Mouse (Mus musculus) liver, adult 2 months (tissue): Measurements from ENCODE around the gene Bcl9l. TPM values are rescaled to one million over a fixed set of nuclear protein-coding genes. Genes with fewer than 3 reads are reported as not detected.
A peak's percentile ranks its signal among the peaks of the same experiment; 100 is the strongest.
"Not testable (repeated sequence)": the region's sequence is repeated elsewhere in the genome, so short reads cannot be mapped to it uniquely, and the experiment has no call there.

Source experiments
- DNase-seq: peaks from one replicate; pipeline ENCODE4 v3.0.0-alpha.2; 2011; ENCODE audit warnings: low read depth, low spot score; ENCODE audit errors: extremely low read depth
- H3K27ac ChIP-seq: fragments of 200-500 bp; replicated peaks from 2 replicates; pipeline ENCODE4 v1.5.1; 2012; ENCODE audit warnings: low read depth, mild to moderate bottlenecking, control low read depth, inconsistent platforms, low read length; ENCODE audit not compliant: insufficient read depth
- H3K27me3 ChIP-seq: fragments of 200-500 bp; 2 replicates; pipeline ENCODE4 v1.6.1; 2012; ENCODE audit warnings: mild to moderate bottlenecking, moderate library complexity, low read length, inconsistent platforms; ENCODE audit not compliant: control insufficient read depth, insufficient read depth
- H3K36me3 ChIP-seq: fragments of 200-500 bp; 2 replicates; pipeline ENCODE4 v1.6.1; 2012; ENCODE audit warnings: low read length, inconsistent platforms; ENCODE audit not compliant: control insufficient read depth, insufficient read depth
- H3K4me1 ChIP-seq: fragments of 200-500 bp; 2 replicates; pipeline ENCODE4 v1.6.1; 2011; ENCODE audit warnings: low read length; ENCODE audit not compliant: control insufficient read depth, insufficient read depth
- H3K4me3 ChIP-seq: fragments of 200-500 bp; 2 replicates; pipeline ENCODE4 v1.5.1; 2011; ENCODE audit warnings: low read depth, mild to moderate bottlenecking, control low read depth, low read length, moderate library complexity; ENCODE audit not compliant: insufficient read depth
- H3K79me2 ChIP-seq: fragments of 200-500 bp; 2 replicates; pipeline ENCODE4 v1.6.1; 2012; ENCODE audit warnings: inconsistent platforms, mild to moderate bottlenecking, low read length, moderate library complexity; ENCODE audit not compliant: control insufficient read depth, insufficient read depth
- H3K9ac ChIP-seq: fragments of 200-500 bp; 2 replicates; pipeline ENCODE4 v1.6.1; 2012; ENCODE audit warnings: low read depth, mild to moderate bottlenecking, control low read depth, inconsistent platforms, low read length
- CTCF ChIP-seq: fragments of 200-500 bp; IDR thresholded peaks from 2 replicates; pipeline ENCODE4 v1.5.1; 2011; ENCODE audit warnings: low read depth, low read length, control low read depth
- POLR2A ChIP-seq: fragments of 200-500 bp; IDR thresholded peaks from 2 replicates; pipeline ENCODE4 v1.6.1; 2011; ENCODE audit warnings: low read length, control low read depth; ENCODE audit not compliant: insufficient read depth; ENCODE audit errors: extremely low read depth
- WGBS: fragments of 180-500 bp; shearing (Covaris S2); methylation state at CpG from one replicate; pipeline ENCODE4 v1.1.7; 2018; 5-methylcytosine and 5-hydroxymethylcytosine counted together
- polyA plus RNA-seq: library from polyadenylated mRNA; depleted of rRNA; stranded (reverse); fragments of >200 nt; gene quantifications from 2 replicates; pipeline ENCODE4 v1.2.3, GENCODE M21; 2012; rRNA removed
- total RNA-seq: library from RNA; depleted of rRNA; stranded (reverse); fragments of >200 nt; gene quantifications from 2 replicates; pipeline ENCODE4 v1.2.3, GENCODE M21; 2014; rRNA removed

Bcl9l gene
- total RNA-seq (5.4 and 5.9 TPM in 2 replicates), polyA plus RNA-seq (26.0 and 27.9 TPM in 2 replicates)

DNA sequence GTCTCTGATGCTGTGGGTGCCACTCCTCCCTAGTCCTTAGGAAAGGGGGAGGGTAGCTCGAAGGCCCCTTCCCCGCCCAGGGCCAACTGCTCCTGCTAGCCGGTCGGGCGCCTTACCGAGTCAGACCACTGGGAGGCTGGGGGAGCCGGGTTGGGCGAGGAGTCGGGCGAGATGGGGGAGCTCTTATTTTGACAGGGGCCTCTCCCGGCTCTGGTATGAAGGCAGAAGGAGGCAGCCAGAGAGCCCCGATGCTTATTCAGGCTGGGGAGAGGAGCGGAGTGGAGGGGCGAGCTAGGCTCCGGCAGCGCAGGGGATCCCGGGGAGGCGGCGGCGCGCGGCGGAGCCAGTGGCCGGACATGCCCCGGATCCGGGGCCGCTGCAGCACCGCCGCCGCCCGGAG is at the start of gene Bcl9l:
TSS of gene Bcl9l (plus strand) at position 274 of the 400 bp plus-strand sequence.
- H3K27me3 ChIP-seq: no peaks in the 10 kb centered on the region
- DNase-seq: peak; percentile 67
- H3K79me2 ChIP-seq: peaks cover 12% of the 10 kb centered on the region; the same call in 1 of the 2 replicates
- TF ChIP-seq POLR2A (peak; percentile 66), CTCF (peak; percentile 74)
- peak within 1 kb of the TSS; percentile 88 for H3K4me3 ChIP-seq
- peak within 1 kb of the TSS; percentile 96 for H3K27ac ChIP-seq
- H3K36me3 ChIP-seq: no peaks in the 10 kb centered on the region
- 1% methylated on average over 28 of the region's 31 CpGs for WGBS
- peak within 1 kb of the TSS; percentile 90 for H3K9ac ChIP-seq
- H3K4me1 ChIP-seq: peaks cover 20% of the 10 kb centered on the region

DNA sequence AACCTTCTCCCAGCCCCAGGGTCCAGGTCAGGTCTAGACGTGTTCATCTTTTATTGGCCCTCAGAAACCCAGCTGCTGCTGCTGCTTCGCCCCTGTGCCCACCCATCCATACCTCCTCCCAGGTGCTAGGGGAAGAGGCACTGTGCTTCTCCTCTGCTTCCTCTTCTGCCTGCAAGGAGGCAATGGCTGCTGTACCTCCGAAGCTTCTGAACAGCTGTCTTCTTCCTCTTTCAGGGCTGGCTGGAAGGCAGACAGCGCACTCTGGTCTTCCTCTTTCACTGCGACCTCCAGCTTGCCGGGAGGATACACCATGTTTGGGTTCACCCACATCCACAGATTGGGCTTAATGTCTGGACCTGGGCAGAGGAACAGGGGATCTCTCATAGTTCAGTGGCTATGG is 46.9 kb upstream of the Bcl9l start:
- Histone ChIP-seq H3K27me3 (no peaks in the 10 kb centered on the region), H3K36me3 (no peaks in the 10 kb centered on the region), H3K9ac (no peak overlapping the region), H3K79me2 (no peaks in the 10 kb centered on the region), H3K4me3 (no peak overlapping the region), H3K4me1 (no peaks in the 10 kb centered on the region), H3K27ac (no peak overlapping the region)
- TF ChIP-seq CTCF: no peak
- no peak for TF ChIP-seq POLR2A
- WGBS: 85% methylated on average over 6 of the region's 6 CpGs
- DNase-seq: no peak

DNA sequence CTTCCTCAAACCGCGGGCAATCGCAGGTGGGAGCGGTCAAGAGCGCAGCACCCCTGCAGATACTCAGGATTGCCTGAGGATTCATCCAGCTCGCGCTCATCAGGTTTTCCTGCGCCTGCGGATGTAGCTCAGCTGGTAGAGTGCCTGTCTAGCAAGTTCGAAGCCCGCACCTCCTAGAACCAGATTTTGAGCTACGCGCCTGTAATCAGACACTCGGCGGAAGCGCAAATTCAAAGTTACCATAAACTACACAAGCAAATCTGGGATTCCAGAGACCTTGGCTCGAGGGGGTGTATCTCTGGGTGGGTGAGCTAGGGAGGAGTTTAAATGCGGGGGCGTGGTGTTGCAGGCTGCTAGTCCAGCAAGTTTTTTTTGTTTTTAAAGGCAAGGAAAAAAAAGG is 41.7 kb upstream of the Bcl9l start, which contains the start of gene Foxr1:
TSS of gene Foxr1 (minus strand) at position 176 of the 400 bp plus-strand sequence.
- Histone ChIP-seq H3K9ac (no peak within 1 kb of the TSS), H3K4me1 (no peaks in the 10 kb centered on the region), H3K79me2 (no peaks in the 10 kb centered on the region), H3K27ac (no peak within 1 kb of the TSS), H3K4me3 (no peak within 1 kb of the TSS), H3K36me3 (no peaks in the 10 kb centered on the region), H3K27me3 (no peaks in the 10 kb centered on the region)
- whole genome bisulfite sequencing: 72% methylated on average over 19 of the region's 19 CpGs
- DNase-seq: no peak
- no peak for TF ChIP-seq POLR2A
- no peak for TF ChIP-seq CTCF

GRCm38 (mm10) chr9:44444402-44445025 is 38.1 kb upstream of the Bcl9l start:
- H3K4me1 ChIP-seq, H3K4me3 ChIP-seq, H3K9ac ChIP-seq, H3K27me3 ChIP-seq, DNase-seq, H3K79me2 ChIP-seq, H3K36me3 ChIP-seq, H3K27ac ChIP-seq: not testable (repeated sequence)
- 86% methylated on average over 7 of the region's 7 CpGs for WGBS

DNA sequence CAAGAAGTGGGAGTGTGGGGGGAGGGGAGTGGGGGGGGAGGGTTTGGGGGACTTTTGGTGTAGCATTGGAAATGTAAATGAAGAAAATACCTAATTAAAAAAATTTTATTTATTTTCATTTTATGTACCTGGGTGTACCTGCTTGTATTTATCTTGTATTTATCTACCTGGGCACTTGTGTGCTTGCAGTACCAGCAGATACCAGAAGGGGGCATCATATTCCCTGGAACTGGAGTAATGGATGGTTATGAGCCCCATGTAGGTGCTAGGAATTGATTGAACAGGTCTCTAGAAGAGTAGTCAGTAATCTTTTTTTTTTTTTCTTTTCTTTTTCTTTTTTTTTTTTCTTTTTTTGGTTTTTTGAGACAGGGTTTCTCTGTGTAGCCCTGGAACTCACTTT is 32.2 kb upstream of the Bcl9l start:
- Histone ChIP-seq H3K4me1 (no peaks in the 10 kb centered on the region), H3K9ac (no peak overlapping the region), H3K36me3 (no peaks in the 10 kb centered on the region), H3K4me3 (no peak overlapping the region), H3K27ac (no peak overlapping the region), H3K27me3 (no peaks in the 10 kb centered on the region), H3K79me2 (no peaks in the 10 kb centered on the region)
- TF ChIP-seq CTCF (no peak), POLR2A (no peak)
- DNase-seq: no peak

DNA sequence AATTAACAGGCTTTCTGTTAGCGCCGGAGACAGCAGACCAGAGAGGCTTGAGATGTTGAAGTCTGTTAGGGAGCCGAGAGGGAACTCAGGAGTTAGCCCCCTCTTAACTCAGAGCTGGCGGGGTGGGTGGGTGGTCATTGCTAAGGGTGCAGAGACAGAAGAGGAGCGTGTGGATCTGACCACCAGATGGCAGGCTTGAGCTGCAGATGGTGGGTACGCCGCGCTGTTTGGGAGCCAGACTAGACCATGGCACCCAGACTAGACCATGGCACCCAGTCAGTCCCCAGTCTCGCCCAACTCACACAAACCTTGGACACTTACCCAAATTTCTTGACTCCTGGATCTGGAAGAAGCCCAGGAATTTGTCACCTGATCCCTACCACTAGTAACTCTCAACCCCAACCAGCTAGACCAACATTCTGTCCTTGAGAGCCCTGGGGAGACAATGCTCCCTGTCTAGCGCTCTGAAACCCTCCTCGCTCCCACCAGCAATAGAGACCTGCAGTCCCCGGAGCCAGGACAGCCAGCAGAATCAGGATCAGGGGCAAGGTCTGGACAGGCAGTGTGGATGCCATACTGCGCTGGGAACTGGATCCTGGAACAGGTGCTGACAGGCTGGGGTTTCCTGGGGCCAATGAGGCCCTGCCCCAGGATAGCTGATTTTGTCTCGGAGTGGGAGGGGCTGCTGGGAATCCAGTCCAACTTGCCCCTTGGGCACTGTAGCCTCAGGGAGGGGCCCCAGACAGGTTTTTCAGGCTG is 28.3 kb upstream of the Bcl9l start:
- peak; percentile 99 for TF ChIP-seq CTCF
- TF ChIP-seq POLR2A: no peak
- no peak overlapping the region for H3K27ac ChIP-seq
- no peaks in the 10 kb centered on the region for H3K36me3 ChIP-seq
- H3K79me2 ChIP-seq: no peaks in the 10 kb centered on the region
- no peaks in the 10 kb centered on the region for H3K4me1 ChIP-seq
- H3K27me3 ChIP-seq: no peaks in the 10 kb centered on the region
- DNase-seq: peak; percentile 45
- no peak overlapping the region for H3K9ac ChIP-seq
- H3K4me3 ChIP-seq: no peak overlapping the region
- WGBS: 16% methylated on average over 14 of the region's 14 CpGs
